Mouse (Mus musculus) c-Kit-positive CD71-positive TER-119-positive erythroid progenitor cells, embryonic 14.5 days (primary cell): ENCODE results near the gene Gldn.

Source experiments
- DNase-seq: peaks from one replicate; pipeline ENCODE4 v3.0.0-alpha.2; 2013; ENCODE audit warnings: low spot score

Gldn gene

GRCm38 (mm10) chr9:54286331-54286987 is at the start of gene Gldn:
Gene Gldn, plus strand, starts transcription at chr9:54286486.
- no peak for DNase-seq

- DNase-seq, result no peak
Observed at GRCm38 (mm10) chr9:54244869-54245665, 41.2 kb upstream of the Gldn start.

GRCm38 (mm10) chr9:54264754-54265153 is 21.5 kb upstream of the Gldn start:
- DNase-seq, result no peak

- DNase-seq, result no peak
Observed at GRCm38 (mm10) chr9:54268010-54268409, 18.3 kb upstream of the Gldn start, which contains the start of gene Cyp19a1. Gene Cyp19a1, minus strand, starts transcription at chr9:54268110.

- DNase-seq, result no peak
Observed at GRCm38 (mm10) chr9:54269987-54270386, 16.3 kb upstream of the Gldn start.

- DNase-seq, result no peak
Observed at GRCm38 (mm10) chr9:54270889-54271288, 15.4 kb upstream of the Gldn start.

GRCm38 (mm10) chr9:54275283-54275682 is 11.0 kb upstream of the Gldn start:
- no peak for DNase-seq

GRCm38 (mm10) chr9:54279046-54279589 is 7.2 kb upstream of the Gldn start:
- no peak for DNase-seq

GRCm38 (mm10) chr9:54287804-54288203 is 1.5 kb downstream of the Gldn start:
- no peak for DNase-seq

- no peak for DNase-seq
Observed at GRCm38 (mm10) chr9:54299389-54299788, 13.1 kb downstream of the Gldn start.

GRCm38 (mm10) chr9:54299792-54300191 is 13.5 kb downstream of the Gldn start:
- DNase-seq, result no peak

GRCm38 (mm10) chr9:54301255-54301654 is 15.0 kb downstream of the Gldn start:
- DNase-seq, result no peak

GRCm38 (mm10) chr9:54308209-54308608 is 21.9 kb downstream of the Gldn start:
- no peak for DNase-seq

GRCm38 (mm10) chr9:54308751-54309358 is 22.6 kb downstream of the Gldn start:
- no peak for DNase-seq

- DNase-seq, result no peak
Observed at GRCm38 (mm10) chr9:54316363-54316762, 30.1 kb downstream of the Gldn start.

GRCm38 (mm10) chr9:54323456-54323855 is 37.2 kb downstream of the Gldn start:
- no peak for DNase-seq

GRCm38 (mm10) chr9:54329201-54329600 is 42.9 kb downstream of the Gldn start:
- no peak for DNase-seq

GRCm38 (mm10) chr9:54335582-54335981 is 49.3 kb downstream of the Gldn start:
- no peak for DNase-seq

GRCm38 (mm10) chr9:54336532-54337144 is 50.4 kb downstream of the Gldn start:
- peak; percentile 23 for DNase-seq

GRCm38 (mm10) chr9:54342026-54342425 is 55.7 kb downstream of the Gldn start:
- no peak for DNase-seq

- DNase-seq, result no peak
Observed at GRCm38 (mm10) chr9:54356756-54357155, 70.5 kb downstream of the Gldn start.
